Comparison of ENCODE assay signal across 9 mouse cellular contexts in genomic region chr16:77592986-77593385, GRCm38 (mm10). TPM values are rescaled to one million over a fixed set of nuclear protein-coding genes. Genes with fewer than 3 reads are reported as not detected.
DNase-seq lines count a peak whose midpoint lies in the region; ATAC-seq and TF ChIP-seq lines count a peak whose summit lies in the region.
"Had no signal": no experiment of that assay in that cellular context is flagged by ENCODE, and none has a peak within 500 bp of the region (broad histone marks: within the 10 kb centered on the region; RNA-seq: fewer than 3 reads in every experiment).

No protein-coding gene starts in this region.

- no peaks in the 10 kb centered on the region for H3K27me3 ChIP-seq in heart, embryonic 16.5 days (ENCODE audit: control insufficient read depth, insufficient read depth, low read length)
- no peaks in the 10 kb centered on the region for H3K27me3 ChIP-seq in hindbrain, embryonic 14.5 days (ENCODE audit: control insufficient read depth, insufficient read depth, low read length)
- H3K27me3 ChIP-seq in stomach, postnatal 0 days (ENCODE audit: control insufficient read depth, insufficient read depth, low read length): no peaks in the 10 kb centered on the region

- H3K4me2 ChIP-seq in heart, embryonic 16.5 days (ENCODE audit: low read depth, low read length): no peak overlapping the region
- H3K4me2 ChIP-seq in hindbrain, embryonic 14.5 days (replicated peaks): peak overlapping the region; percentile 58
- H3K4me2 ChIP-seq in stomach, postnatal 0 days (replicated peaks; ENCODE audit: low read depth): no peak overlapping the region

- no peak for DNase-seq in heart, postnatal 4 days
- DNase-seq in right cerebral cortex, postnatal 10 days (ENCODE audit: low spot score in 2 of 2): peak; percentile 32 to 41
- no peak for DNase-seq in right cerebral cortex, postnatal 36 days (ENCODE audit: low spot score in 2 of 2)
- DNase-seq in hindbrain, embryonic 14.5 days (ENCODE audit: low spot score): peak; percentile 64
- DNase-seq in stomach, postnatal 0 days (ENCODE audit: low spot score): no peak
- no peak for DNase-seq in adrenal gland, postnatal 25 days
- DNase-seq in kidney, postnatal 4 days: no peak

- WGBS in heart, embryonic 16.5 days: 69% methylated on average over 3 of the region's 3 CpGs
- 28% methylated on average over 3 of the region's 3 CpGs for WGBS in hindbrain, embryonic 14.5 days
- WGBS in stomach, postnatal 0 days: 81% methylated on average over 3 of the region's 3 CpGs

- H3K27ac ChIP-seq in heart, embryonic 16.5 days (ENCODE audit: low read length): peak overlapping the region; percentile 61
- peak overlapping the region; percentile 93 for H3K27ac ChIP-seq in hindbrain, embryonic 14.5 days
- 0 out of 2 replicates have a peak overlapping the region, but pooled peaks have one; percentile 30 for H3K27ac ChIP-seq in stomach, postnatal 0 days (replicated peaks)
- H3K27ac ChIP-seq: liver, embryonic 14.5 days had no signal

- H3K36me3 ChIP-seq in heart, embryonic 16.5 days (ENCODE audit: control insufficient read depth, insufficient read depth): no peaks in the 10 kb centered on the region
- H3K36me3 ChIP-seq in hindbrain, embryonic 14.5 days (replicated peaks; ENCODE audit: control insufficient read depth, insufficient read depth): no peaks in the 10 kb centered on the region
- H3K36me3 ChIP-seq in stomach, postnatal 0 days (ENCODE audit: control insufficient read depth, insufficient read depth, low read length): no peaks in the 10 kb centered on the region

- no peak overlapping the region for H3K4me3 ChIP-seq in heart, embryonic 16.5 days (ENCODE audit: low read length)
- no peak overlapping the region; the same call in 1 of the 2 replicates for H3K4me3 ChIP-seq in hindbrain, embryonic 14.5 days (replicated peaks; ENCODE audit: low read length)
- H3K4me3 ChIP-seq in stomach, postnatal 0 days (ENCODE audit: low read depth, low read length): no peak overlapping the region

- H3K4me1 ChIP-seq in heart, embryonic 16.5 days (ENCODE audit: control insufficient read depth, insufficient read depth, low read length): peaks cover 12% of the 10 kb centered on the region
- peaks cover 9% of the 10 kb centered on the region; the same call in 1 of the 2 replicates for H3K4me1 ChIP-seq in hindbrain, embryonic 14.5 days (replicated peaks; ENCODE audit: control insufficient read depth, insufficient read depth, low read length)
- no peaks in the 10 kb centered on the region for H3K4me1 ChIP-seq in stomach, postnatal 0 days (replicated peaks; ENCODE audit: control insufficient read depth, insufficient read depth)

- TF ChIP-seq CTCF in stomach, postnatal 0 days (IDR thresholded peaks at IDR 0.05; ENCODE audit: low read depth): no peak

- H3K9ac ChIP-seq in heart, embryonic 16.5 days (ENCODE audit: low read length): no peak overlapping the region
- H3K9ac ChIP-seq in hindbrain, embryonic 14.5 days: 0 out of 2 replicates have a peak overlapping the region, but pooled peaks have one; percentile 25
- no peak overlapping the region for H3K9ac ChIP-seq in stomach, postnatal 0 days (ENCODE audit: low read length)
- H3K9ac ChIP-seq: liver, embryonic 14.5 days had no signal

- H3K9me3 ChIP-seq in heart, embryonic 16.5 days (replicated peaks; ENCODE audit: control insufficient read depth, low read length): 0 out of 2 replicates have a peak, but pooled peaks cover 2% of the 10 kb centered on the region
- no peaks in the 10 kb centered on the region for H3K9me3 ChIP-seq in hindbrain, embryonic 14.5 days (ENCODE audit: control insufficient read depth, low read length)
- no peaks in the 10 kb centered on the region for H3K9me3 ChIP-seq in stomach, postnatal 0 days (ENCODE audit: control insufficient read depth, low read length)

- ATAC-seq in heart, embryonic 16.5 days (replicated peaks; ENCODE audit: extremely low read depth, insufficient read depth, low FRiP score): no peak
- ATAC-seq in hindbrain, embryonic 14.5 days (ENCODE audit: low FRiP score): 0 out of 2 replicates have a peak, but pooled peaks have one; percentile 19
- ATAC-seq in stomach, postnatal 0 days (ENCODE audit: low FRiP score, low TSS enrichment): no peak

- TF ChIP-seq EP300 in stomach, postnatal 0 days (optimal IDR thresholded peaks at IDR 0.05): no peak

RNA-seq across cellular contexts. Expression of gene Gm11146, which starts 8.9 kb away (rescaled TPM):
- not detected in 2 replicates for polyA plus RNA-seq in heart, embryonic 16.5 days (2015; fragmentation: Nextera tagmentation; extraction: Ambion mirVana)
- not detected for total RNA-seq in heart, postnatal 4 days (2021)
- polyA plus RNA-seq in hindbrain, embryonic 14.5 days (2014; fragmentation: Nextera tagmentation; extraction: Ambion mirVana): not detected in 2 replicates
- polyA plus RNA-seq in stomach, postnatal 0 days (2015; fragmentation: Nextera tagmentation; extraction: Ambion mirVana): not detected in 2 replicates
- not detected in 2 replicates for total RNA-seq in adrenal gland, postnatal 25 days (2021)
- polyA plus RNA-seq: liver, embryonic 14.5 days had no signal

Comparison
In these comparisons a context has a peak if more than half of its experiments do, and no peak if none do; other contexts are left out.
1. DNase-seq: peak in right cerebral cortex, postnatal 10 days (2 of 2) and hindbrain, embryonic 14.5 days (single experiment); none in heart, postnatal 4 days (single experiment), right cerebral cortex, postnatal 36 days (0 of 2), stomach, postnatal 0 days (single experiment), adrenal gland, postnatal 25 days (single experiment) and kidney, postnatal 4 days (0 of 2).
2. H3K27ac ChIP-seq: peak in every context shown above with its lines; median percentile 93 in hindbrain, embryonic 14.5 days; 61 in heart, embryonic 16.5 days; 30 in stomach, postnatal 0 days.